Mouse (Mus musculus) heart, embryonic 11.5 days (tissue): Measurements from ENCODE around the gene Ankrd9. TPM values are rescaled to one million over a fixed set of nuclear protein-coding genes. Genes with fewer than 3 reads are reported as not detected.
A peak's percentile ranks its signal among the peaks of the same experiment; 100 is the strongest.

Source experiments
- ATAC-seq: fragments of 200-750 bp; cut with Nextera tagmentation; replicated peaks from 2 replicates; pipeline ENCODE4 v1.8.0; 2017; ENCODE audit warnings: moderate library complexity; ENCODE audit not compliant: insufficient number of reproducible peaks, low FRiP score, low TSS enrichment
- H3K27ac ChIP-seq: fragments of 300-500 bp; sonication (generic); 2 replicates; pipeline ENCODE4 v1.5.1; 2014; ENCODE audit warnings: mild to moderate bottlenecking, low read depth, low read length
- H3K27me3 ChIP-seq: fragments of 300-500 bp; sonication (generic); 2 replicates; pipeline ENCODE4 v1.6.1; 2014; ENCODE audit warnings: mild to moderate bottlenecking, low read length, mixed read lengths; ENCODE audit not compliant: control insufficient read depth, insufficient read depth
- H3K36me3 ChIP-seq: fragments of 300-500 bp; sonication (generic); 2 replicates; pipeline ENCODE4 v1.6.1; 2014; ENCODE audit warnings: mild to moderate bottlenecking, low read length, moderate library complexity, mixed read lengths; ENCODE audit not compliant: control insufficient read depth, insufficient read depth
- H3K4me1 ChIP-seq: fragments of 300-500 bp; sonication (generic); 2 replicates; pipeline ENCODE4 v1.6.1; 2014; ENCODE audit warnings: low read length; ENCODE audit not compliant: control insufficient read depth, insufficient read depth
- H3K4me2 ChIP-seq: fragments of 300-500 bp; sonication (generic); 2 replicates; pipeline ENCODE4 v1.6.1; 2014; ENCODE audit warnings: mild to moderate bottlenecking, moderate library complexity
- H3K4me3 ChIP-seq: fragments of 300-500 bp; sonication (generic); 2 replicates; pipeline ENCODE4 v1.5.1; 2014; ENCODE audit warnings: low read depth, low read length
- H3K9ac ChIP-seq: fragments of 300-500 bp; sonication (generic); 2 replicates; pipeline ENCODE4 v1.6.1; 2014; ENCODE audit warnings: mild to moderate bottlenecking, low read depth, low read length, moderate library complexity
- H3K9me3 ChIP-seq: fragments of 300-500 bp; sonication (generic); replicated peaks from 2 replicates; pipeline ENCODE4 v1.6.1; 2016; ENCODE audit warnings: low read length; ENCODE audit not compliant: control insufficient read depth
- WGBS: fragments of 180-500 bp; shearing (Covaris S2); extraction: QIAGEN DNeasy Blood & Tissue Kit; methylation state at CpG from one replicate; pipeline ENCODE4 v1.1.7; 2014; ENCODE audit not compliant: insufficient replicate concordance; 5-methylcytosine and 5-hydroxymethylcytosine counted together
- polyA plus RNA-seq: library from polyadenylated mRNA; unstranded; fragments of >200 nt; fragmentation: Nextera tagmentation; extraction: Ambion mirVana; gene quantifications from 2 replicates; pipeline ENCODE4 v1.2.1, GENCODE M21; 2014

Ankrd9 gene
- polyA plus RNA-seq, 1 experiment from 2014 or later, result 14.5 TPM

- Histone ChIP-seq H3K36me3 (no peaks in the 10 kb centered on the region), H3K4me2 (no peak overlapping the region), H3K27ac (no peak overlapping the region), H3K4me1 (no peaks in the 10 kb centered on the region), H3K9me3 (no peaks in the 10 kb centered on the region), H3K9ac (no peak overlapping the region), H3K4me3 (no peak overlapping the region), H3K27me3 (no peaks in the 10 kb centered on the region)
- no peak for ATAC-seq
- WGBS, result 88% methylated on average over 3 of the region's 3 CpGs
Measured at GRCm38 (mm10) chr12:110993226-110993625, 14.4 kb upstream of the Ankrd9 start.

GRCm38 (mm10) chr12:110992771-110993170 lies 13.9 kb upstream of the Ankrd9 start:
- peak overlapping the region; percentile 74 for H3K4me2 ChIP-seq
- 83% methylated on average over 12 of the region's 12 CpGs for WGBS
- H3K4me1 ChIP-seq, result no peaks in the 10 kb centered on the region
- peak overlapping the region; percentile 75; the same call in 1 of the 2 replicates for H3K9ac ChIP-seq
- ATAC-seq, result no peak
- H3K4me3 ChIP-seq, result no peak overlapping the region
- H3K27me3 ChIP-seq, result no peaks in the 10 kb centered on the region
- no peaks in the 10 kb centered on the region for H3K36me3 ChIP-seq
- H3K9me3 ChIP-seq, result no peaks in the 10 kb centered on the region
- H3K27ac ChIP-seq, result no peak overlapping the region

DNA sequence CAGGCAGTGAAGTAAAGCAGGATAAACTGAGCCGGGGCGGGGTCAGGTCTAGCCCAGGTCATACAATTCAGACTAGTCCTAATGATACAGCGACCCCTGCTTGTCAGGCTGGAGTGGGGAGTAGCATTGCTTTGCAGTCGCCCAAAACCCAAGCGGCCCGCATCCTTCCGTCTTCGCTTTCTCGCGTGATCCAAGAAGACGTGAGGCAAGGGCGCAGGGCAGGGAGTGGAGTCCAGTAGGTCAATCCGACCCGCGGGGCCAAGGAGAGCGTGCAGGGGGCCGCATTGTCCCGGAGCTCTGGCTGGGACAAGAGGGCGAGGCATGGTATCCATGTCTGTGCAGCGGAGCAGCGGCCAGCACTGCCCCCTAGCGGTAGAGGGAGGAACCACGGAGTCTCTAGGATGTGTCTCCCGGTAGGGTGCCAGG lies 13.3 kb upstream of the Ankrd9 start:
- Histone ChIP-seq H3K9me3 (no peaks in the 10 kb centered on the region), H3K27ac (peak overlapping the region; percentile 80), H3K36me3 (no peaks in the 10 kb centered on the region), H3K27me3 (no peaks in the 10 kb centered on the region), H3K4me1 (no peaks in the 10 kb centered on the region), H3K4me2 (peak overlapping the region; percentile 74), H3K9ac (peak overlapping the region; percentile 75), H3K4me3 (peak overlapping the region; percentile 51)
- WGBS, result under 1% methylated on average over 23 of the region's 24 CpGs
- ATAC-seq, result peak; percentile 89

- ATAC-seq, result peak; percentile 85
- peak overlapping the region; percentile 75 for H3K9ac ChIP-seq
- H3K27ac ChIP-seq, result peak overlapping the region; percentile 80
Measured at GRCm38 (mm10) chr12:110991361-110992127, 12.7 kb upstream of the Ankrd9 start.

DNA sequence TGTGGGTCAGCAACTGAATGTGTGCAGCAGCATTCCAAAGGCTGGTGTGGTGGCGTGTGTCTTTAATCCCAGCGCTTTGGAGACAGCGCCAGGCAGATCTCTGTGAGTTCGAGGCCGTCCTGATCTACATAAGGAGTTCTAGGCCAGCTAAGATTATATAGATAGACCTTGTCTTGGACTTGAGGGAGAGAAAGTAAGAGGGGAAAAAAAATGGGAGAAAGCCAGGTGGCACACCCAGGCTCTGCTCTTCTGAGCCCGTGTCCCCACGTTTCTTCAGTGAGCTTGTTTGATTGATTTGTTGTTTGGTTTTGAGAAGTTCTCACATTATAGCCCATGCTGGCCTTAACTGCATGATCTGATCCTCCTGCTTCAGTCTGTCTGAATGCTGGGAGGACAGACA lies 11.7 kb upstream of the Ankrd9 start:
- WGBS, result 92% methylated on average over 7 of the region's 7 CpGs

More at GRCm38 (mm10) chr12:110991361-110992127, 12.7 kb upstream of the Ankrd9 start:
- no peaks in the 10 kb centered on the region for H3K4me1 ChIP-seq
- H3K36me3 ChIP-seq, result no peaks in the 10 kb centered on the region
- H3K4me2 ChIP-seq, result peak overlapping the region; percentile 74
- WGBS, result 3% methylated on average over 23 of the region's 23 CpGs
- H3K27me3 ChIP-seq, result no peaks in the 10 kb centered on the region
- peak overlapping the region; percentile 51 for H3K4me3 ChIP-seq
- H3K9me3 ChIP-seq, result no peaks in the 10 kb centered on the region

GRCm38 (mm10) chr12:110989409-110989808 lies 10.6 kb upstream of the Ankrd9 start:
- Histone ChIP-seq H3K27me3 (no peaks in the 10 kb centered on the region), H3K36me3 (no peaks in the 10 kb centered on the region), H3K9me3 (no peaks in the 10 kb centered on the region), H3K9ac (no peak overlapping the region), H3K4me1 (no peaks in the 10 kb centered on the region), H3K4me3 (no peak overlapping the region), H3K27ac (no peak overlapping the region), H3K4me2 (no peak overlapping the region)
- ATAC-seq, result no peak
- 76% methylated on average over 3 of the region's 3 CpGs for WGBS

More for the DNA sequence above, 11.7 kb upstream of the Ankrd9 start:
- Histone ChIP-seq H3K36me3 (no peaks in the 10 kb centered on the region), H3K4me2 (no peak overlapping the region), H3K4me3 (no peak overlapping the region), H3K4me1 (no peaks in the 10 kb centered on the region), H3K27me3 (no peaks in the 10 kb centered on the region), H3K27ac (no peak overlapping the region), H3K9me3 (no peaks in the 10 kb centered on the region), H3K9ac (no peak overlapping the region)
- no peak for ATAC-seq

- Histone ChIP-seq H3K4me3 (no peak overlapping the region), H3K9me3 (no peaks in the 10 kb centered on the region), H3K4me1 (no peaks in the 10 kb centered on the region), H3K27ac (no peak overlapping the region), H3K27me3 (no peaks in the 10 kb centered on the region), H3K4me2 (no peak overlapping the region), H3K9ac (no peak overlapping the region), H3K36me3 (no peaks in the 10 kb centered on the region)
- WGBS, result 77% methylated on average over 11 of the region's 11 CpGs
- no peak for ATAC-seq
Measured at GRCm38 (mm10) chr12:110986536-110987425, 7.9 kb upstream of the Ankrd9 start.

DNA sequence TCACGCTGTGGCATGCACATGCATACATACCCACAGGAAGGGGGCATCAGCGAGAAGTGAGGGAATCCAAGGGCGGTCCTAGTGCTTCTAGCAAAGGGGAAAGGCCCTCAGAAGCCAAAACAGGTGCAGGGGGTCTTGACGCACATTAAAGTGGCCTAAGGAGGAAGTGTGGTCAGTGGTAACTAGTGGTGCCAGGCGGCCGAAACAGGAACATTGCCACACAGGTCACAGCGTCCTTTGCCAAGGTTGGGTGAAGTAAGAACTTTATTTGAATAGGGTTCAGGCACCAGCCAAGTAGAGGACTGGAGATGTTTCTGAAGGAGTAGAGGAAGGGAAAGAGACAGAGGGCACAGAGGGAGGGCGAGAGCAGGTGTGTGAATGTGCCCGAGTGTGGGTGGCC lies 6.3 kb upstream of the Ankrd9 start:
- Histone ChIP-seq H3K9me3 (no peaks in the 10 kb centered on the region), H3K4me2 (no peak overlapping the region), H3K4me1 (no peaks in the 10 kb centered on the region), H3K4me3 (no peak overlapping the region), H3K27ac (no peak overlapping the region), H3K27me3 (no peaks in the 10 kb centered on the region), H3K36me3 (no peaks in the 10 kb centered on the region), H3K9ac (no peak overlapping the region)
- no peak for ATAC-seq
- 76% methylated on average over 9 of the region's 9 CpGs for WGBS
